Mouse (Mus musculus): ENCODE results near the gene Gm29735. TPM values are rescaled to one million over a fixed set of nuclear protein-coding genes. Genes with fewer than 3 reads are reported as not detected.
"Not testable (repeated sequence)": the region's sequence is repeated elsewhere in the genome, so short reads cannot be mapped to it uniquely, and the experiment has no call there.

Gm29735 gene
- polyA plus RNA-seq (2016; fragmentation: Nextera tagmentation; extraction: Ambion mirVana): not detected in 2 replicates

DNA sequence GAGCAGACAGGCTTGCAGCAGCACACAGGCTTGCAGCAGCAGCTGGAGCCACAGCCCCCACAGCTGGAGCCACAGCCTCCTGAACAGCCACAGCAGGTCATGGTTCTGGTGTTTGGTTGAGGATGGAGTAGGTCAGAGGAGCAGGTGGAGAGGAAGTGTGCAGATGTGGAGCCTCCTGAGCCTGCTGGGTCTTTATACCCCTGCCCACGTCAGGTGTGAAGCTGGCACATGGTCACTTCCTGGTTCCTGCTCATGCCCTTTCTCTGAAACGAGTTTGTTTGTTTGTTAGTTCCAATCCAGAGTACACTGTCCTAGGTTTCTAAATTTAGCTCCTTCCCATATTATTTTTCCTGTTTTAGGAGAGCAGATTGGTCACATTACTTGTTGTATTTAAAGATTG lies at the start of gene Gm29735:
Gene Gm29735 (minus strand): TSS at position 101 of the 400 bp plus-strand sequence.
- H3K9ac ChIP-seq (replicated peaks); H3K4me3 ChIP-seq (replicated peaks); H3K27me3 ChIP-seq; H3K4me2 ChIP-seq; H3K27ac ChIP-seq; H3K36me3 ChIP-seq; H3K9me3 ChIP-seq; H3K4me1 ChIP-seq (replicated peaks); ATAC-seq (ENCODE audit: insufficient number of reproducible peaks, insufficient read depth, low FRiP score, low TSS enrichment, low read depth): not testable (repeated sequence)
- WGBS: 32% methylated on average over 2 of the region's 2 CpGs

DNA sequence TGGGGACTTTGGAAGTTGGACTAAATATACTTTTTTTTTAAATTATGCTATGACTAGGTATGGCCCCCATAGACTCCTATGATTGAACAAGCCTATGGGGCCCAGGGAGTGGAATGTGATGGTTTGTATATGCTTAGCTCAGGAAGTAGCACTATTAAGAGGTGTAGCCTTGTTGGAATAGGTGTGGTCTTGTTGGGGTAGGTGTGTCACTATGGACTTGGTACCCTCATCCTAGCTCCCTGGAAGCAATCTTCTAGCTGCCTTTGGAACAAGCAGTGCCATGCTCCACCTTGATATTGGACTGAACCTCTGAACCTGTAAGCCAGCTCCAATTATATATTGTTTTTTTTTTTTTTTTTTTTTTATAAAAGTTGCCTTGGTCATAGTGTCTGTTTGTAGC lies 48.6 kb upstream of the Gm29735 start:
- no peak overlapping the region for H3K4me2 ChIP-seq
- no peak overlapping the region for H3K9ac ChIP-seq (replicated peaks)
- no peak for ATAC-seq (ENCODE audit: insufficient number of reproducible peaks, insufficient read depth, low FRiP score, low TSS enrichment, low read depth)
- no peaks in the 10 kb centered on the region for H3K9me3 ChIP-seq
- no peak overlapping the region for H3K4me3 ChIP-seq (replicated peaks)
- H3K27ac ChIP-seq: no peak overlapping the region
- no peaks in the 10 kb centered on the region for H3K36me3 ChIP-seq
- H3K4me1 ChIP-seq (replicated peaks): no peaks in the 10 kb centered on the region
- H3K27me3 ChIP-seq: no peaks in the 10 kb centered on the region; the same call in 1 of the 2 replicates

DNA sequence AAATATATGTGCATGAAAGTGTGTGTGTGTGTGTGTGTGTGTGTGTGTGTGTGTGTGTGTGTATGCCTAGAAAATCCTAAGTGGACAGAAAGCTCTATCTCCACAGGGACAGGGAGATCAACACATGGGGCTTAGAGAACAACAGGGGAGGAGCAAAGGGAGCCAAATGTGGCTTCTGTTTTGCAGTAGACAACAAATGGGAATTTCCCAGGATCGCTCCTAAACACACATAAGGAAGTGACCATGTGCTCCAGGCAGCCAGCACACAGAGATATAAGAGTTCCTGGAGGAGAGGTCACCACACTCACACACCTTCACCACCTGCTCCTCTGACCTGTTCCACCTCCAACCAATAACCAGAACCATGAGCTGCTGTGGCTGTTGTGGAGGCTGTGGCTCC lies 44.2 kb upstream of the Gm29735 start, which contains the start of gene Krtap5-3:
Gene Krtap5-3 (plus strand): TSS at position 301 of the 400 bp plus-strand sequence.
- Histone ChIP-seq H3K4me1 (replicated peaks) (no peaks in the 10 kb centered on the region), H3K27me3 (peaks cover 10% of the 10 kb centered on the region; the same call in 1 of the 2 replicates), H3K4me3 (replicated peaks) (no peak within 1 kb of the TSS), H3K9ac (replicated peaks) (no peak within 1 kb of the TSS), H3K27ac (no peak within 1 kb of the TSS), H3K4me2 (no peak within 1 kb of the TSS), H3K9me3 (no peaks in the 10 kb centered on the region), H3K36me3 (no peaks in the 10 kb centered on the region)
- ATAC-seq (ENCODE audit: insufficient number of reproducible peaks, insufficient read depth, low FRiP score, low TSS enrichment, low read depth): no peak
- whole genome bisulfite sequencing: 39% methylated on average over 1 of the region's 1 CpGs

DNA sequence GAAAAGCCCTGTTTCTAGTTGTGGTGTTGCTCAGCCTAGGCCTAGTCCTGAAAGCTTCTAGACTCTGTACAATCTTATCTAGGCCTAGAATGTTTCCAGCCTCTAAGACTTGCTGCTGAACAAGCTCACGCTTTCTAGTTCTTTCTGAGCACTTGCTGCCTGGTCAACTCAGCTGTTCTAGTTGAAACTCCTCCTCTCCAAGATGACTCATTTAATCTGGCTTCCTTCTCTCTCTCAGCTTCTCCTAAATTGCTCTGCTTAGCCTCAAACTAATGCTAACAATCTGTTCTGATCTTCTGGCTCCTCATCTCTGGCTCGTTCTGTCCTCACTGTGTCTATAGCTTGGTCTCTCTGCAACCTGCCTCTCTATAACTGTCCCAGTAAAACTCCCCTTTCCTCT lies 41.8 kb upstream of the Gm29735 start:
- H3K9me3 ChIP-seq: no peaks in the 10 kb centered on the region
- WGBS: 83% methylated on average over 2 of the region's 2 CpGs
- no peaks in the 10 kb centered on the region for H3K4me1 ChIP-seq (replicated peaks)
- no peak overlapping the region for H3K4me3 ChIP-seq (replicated peaks)
- ATAC-seq (ENCODE audit: insufficient number of reproducible peaks, insufficient read depth, low FRiP score, low TSS enrichment, low read depth): no peak
- no peaks in the 10 kb centered on the region for H3K36me3 ChIP-seq
- H3K27me3 ChIP-seq: peaks cover 10% of the 10 kb centered on the region; the same call in 1 of the 2 replicates
- H3K4me2 ChIP-seq: no peak overlapping the region
- H3K27ac ChIP-seq: no peak overlapping the region
- H3K9ac ChIP-seq (replicated peaks): no peak overlapping the region

DNA sequence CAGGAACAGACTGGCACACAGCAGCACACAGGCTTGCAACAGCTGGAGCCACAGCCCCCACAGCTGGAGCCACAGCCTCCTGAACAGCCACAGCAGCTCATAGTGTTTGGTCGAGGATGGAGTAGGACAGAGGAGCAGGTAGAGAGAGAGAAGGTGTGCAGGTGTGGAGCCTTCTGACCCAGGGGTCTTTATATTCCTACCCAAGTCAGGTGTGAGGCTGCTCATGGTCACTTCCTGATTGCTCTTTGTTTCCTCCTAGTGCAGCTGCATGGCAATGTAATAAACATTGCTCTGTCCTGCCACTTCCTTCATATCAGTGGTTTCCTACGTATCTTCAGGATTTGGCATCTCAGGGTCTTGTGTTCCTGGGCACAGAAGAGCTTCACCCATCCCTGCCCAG lies 33.4 kb upstream of the Gm29735 start, which contains the start of gene Gm10153:
Gene Gm10153 (minus strand): TSS at position 101 of the 400 bp plus-strand sequence.
- no peaks in the 10 kb centered on the region for H3K9me3 ChIP-seq
- WGBS: 48% methylated on average over 2 of the region's 2 CpGs
- no peaks in the 10 kb centered on the region for H3K4me1 ChIP-seq (replicated peaks)
- no peak within 1 kb of the TSS for H3K27ac ChIP-seq
- no peak within 1 kb of the TSS for H3K9ac ChIP-seq (replicated peaks)
- no peak for ATAC-seq (ENCODE audit: insufficient number of reproducible peaks, insufficient read depth, low FRiP score, low TSS enrichment, low read depth)
- H3K4me3 ChIP-seq (replicated peaks): no peak within 1 kb of the TSS
- no peak within 1 kb of the TSS for H3K4me2 ChIP-seq
- no peaks in the 10 kb centered on the region for H3K36me3 ChIP-seq
- peaks cover 7% of the 10 kb centered on the region; the same call in 1 of the 2 replicates for H3K27me3 ChIP-seq

DNA sequence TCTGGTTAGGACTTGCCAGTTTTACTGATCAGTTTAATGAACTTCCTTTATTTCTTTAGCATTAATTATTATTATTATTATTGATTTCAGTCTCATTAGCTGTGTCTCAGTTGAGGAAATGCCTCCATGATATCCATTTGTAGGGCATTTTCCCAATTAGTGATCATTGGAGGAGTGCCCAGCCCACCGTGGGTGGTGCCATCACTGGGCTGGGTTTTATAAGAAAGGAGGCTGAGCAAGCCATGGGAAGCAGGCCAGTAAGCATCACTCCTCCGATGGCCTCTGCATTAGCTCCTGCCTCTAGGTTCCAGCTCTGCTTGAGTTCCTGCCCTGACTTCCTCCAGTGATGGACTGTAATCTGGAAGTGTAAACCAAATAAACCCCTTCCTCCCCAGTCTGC lies 31.2 kb upstream of the Gm29735 start:
- ATAC-seq (ENCODE audit: insufficient number of reproducible peaks, insufficient read depth, low FRiP score, low TSS enrichment, low read depth): no peak
- no peak overlapping the region for H3K9ac ChIP-seq (replicated peaks)
- H3K4me2 ChIP-seq: no peak overlapping the region
- H3K9me3 ChIP-seq: no peaks in the 10 kb centered on the region
- peaks cover 7% of the 10 kb centered on the region; the same call in 1 of the 2 replicates for H3K27me3 ChIP-seq
- 81% methylated on average over 2 of the region's 2 CpGs for WGBS
- H3K4me3 ChIP-seq (replicated peaks): no peak overlapping the region
- no peak overlapping the region for H3K27ac ChIP-seq
- no peaks in the 10 kb centered on the region for H3K36me3 ChIP-seq
- no peaks in the 10 kb centered on the region for H3K4me1 ChIP-seq (replicated peaks)

DNA sequence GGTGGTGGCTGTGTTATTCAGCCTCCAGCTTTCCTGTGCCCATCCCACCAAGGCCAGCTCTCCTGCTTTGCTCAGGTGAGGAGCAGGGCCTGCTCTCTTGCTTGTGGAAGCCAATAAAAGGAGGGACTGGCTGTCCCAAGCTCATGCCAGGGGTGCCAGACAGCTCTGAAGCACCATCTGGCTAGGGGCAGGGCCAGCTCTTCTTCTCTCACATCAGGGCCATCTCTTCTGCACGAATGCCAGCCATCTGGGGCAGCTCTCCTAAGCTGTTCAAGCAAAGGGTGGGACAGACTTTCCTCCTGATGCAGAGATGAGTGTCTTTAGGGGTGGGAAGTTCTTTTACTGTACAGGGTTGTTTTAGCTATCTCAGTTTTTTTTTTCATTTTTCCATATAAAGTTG lies 24.1 kb upstream of the Gm29735 start:
- no peak overlapping the region for H3K9ac ChIP-seq (replicated peaks)
- H3K36me3 ChIP-seq: no peaks in the 10 kb centered on the region
- no peak overlapping the region for H3K4me2 ChIP-seq
- no peaks in the 10 kb centered on the region for H3K4me1 ChIP-seq (replicated peaks)
- H3K9me3 ChIP-seq: no peaks in the 10 kb centered on the region
- H3K4me3 ChIP-seq (replicated peaks): no peak overlapping the region
- 55% methylated on average over 1 of the region's 1 CpGs for WGBS
- H3K27me3 ChIP-seq: no peaks in the 10 kb centered on the region
- ATAC-seq (ENCODE audit: insufficient number of reproducible peaks, insufficient read depth, low FRiP score, low TSS enrichment, low read depth): no peak
- H3K27ac ChIP-seq: no peak overlapping the region

DNA sequence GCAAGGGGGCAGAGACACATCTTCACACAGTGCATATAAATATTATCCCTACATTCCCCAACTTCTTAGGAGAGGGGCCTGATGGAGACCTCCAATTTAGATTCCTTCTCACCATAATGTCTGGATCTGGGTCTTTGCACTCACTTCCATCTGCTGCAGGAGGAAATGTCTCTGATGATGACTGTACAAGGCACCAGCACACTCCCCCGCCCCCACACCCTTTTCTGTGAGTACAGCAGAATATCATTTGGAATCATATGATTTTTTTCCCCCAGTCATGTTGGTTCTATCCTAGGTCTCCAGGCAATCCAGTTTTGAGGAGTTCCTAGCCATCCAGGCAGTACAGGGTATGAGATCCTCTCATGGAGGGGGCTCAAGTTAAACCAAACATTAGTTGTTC lies 21.8 kb upstream of the Gm29735 start:
- Histone ChIP-seq H3K4me1 (replicated peaks) (no peaks in the 10 kb centered on the region), H3K4me3 (replicated peaks) (no peak overlapping the region), H3K4me2 (no peak overlapping the region), H3K27ac (no peak overlapping the region), H3K9ac (replicated peaks) (no peak overlapping the region), H3K9me3 (no peaks in the 10 kb centered on the region), H3K27me3 (no peaks in the 10 kb centered on the region), H3K36me3 (no peaks in the 10 kb centered on the region)
- no peak for ATAC-seq (ENCODE audit: insufficient number of reproducible peaks, insufficient read depth, low FRiP score, low TSS enrichment, low read depth)
- WGBS: 74% methylated on average over 1 of the region's 1 CpGs

DNA sequence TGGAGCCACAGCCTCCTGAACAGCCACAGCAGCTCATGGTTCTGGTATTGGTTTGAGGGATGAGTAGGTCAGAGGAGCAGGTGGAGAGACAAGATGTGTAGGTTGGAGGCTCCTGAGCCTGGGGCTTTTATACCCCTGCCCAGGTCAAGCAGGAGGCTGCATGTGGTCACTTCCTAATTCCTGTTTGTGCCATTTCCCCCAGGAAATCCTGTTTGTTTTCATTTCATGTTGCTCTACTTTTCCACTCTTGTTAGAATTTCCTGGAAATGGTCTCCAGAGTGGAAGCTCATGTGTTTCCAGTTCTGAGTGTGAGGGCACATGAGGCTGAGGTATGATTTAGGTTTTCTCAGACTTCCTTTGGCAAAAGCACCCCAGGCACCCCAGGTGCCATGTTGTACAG lies 19.0 kb upstream of the Gm29735 start, which contains the start of gene Krtap5-2:
Gene Krtap5-2 (minus strand): TSS at position 101 of the 400 bp plus-strand sequence.
- not testable (repeated sequence) for H3K4me2 ChIP-seq, H3K36me3 ChIP-seq

DNA sequence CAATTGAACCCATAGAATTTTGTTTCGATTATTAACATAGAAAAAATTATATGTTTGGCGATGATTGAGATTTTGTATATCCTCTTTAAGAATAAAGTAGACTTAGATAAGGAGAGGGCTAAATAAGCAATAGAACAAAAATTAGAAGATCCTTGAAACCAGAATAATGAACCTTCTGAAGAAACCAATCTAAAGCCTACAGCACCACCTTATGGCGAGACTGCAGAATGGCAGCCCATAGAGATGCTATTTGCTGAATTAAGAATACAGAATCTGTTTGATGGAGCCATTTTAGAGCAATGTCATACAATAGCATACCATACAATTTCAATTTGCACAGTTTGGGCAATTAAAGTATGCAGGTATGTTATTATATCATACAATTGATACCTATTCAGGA lies 12.9 kb upstream of the Gm29735 start:
- no peak for ATAC-seq (ENCODE audit: insufficient number of reproducible peaks, insufficient read depth, low FRiP score, low TSS enrichment, low read depth)
- no peaks in the 10 kb centered on the region for H3K36me3 ChIP-seq
- no peaks in the 10 kb centered on the region for H3K27me3 ChIP-seq
- WGBS: 47% methylated on average over 3 of the region's 3 CpGs
- H3K4me3 ChIP-seq (replicated peaks): no peak overlapping the region
- H3K9ac ChIP-seq (replicated peaks): no peak overlapping the region
- no peak overlapping the region for H3K27ac ChIP-seq
- no peak overlapping the region for H3K4me2 ChIP-seq
- H3K9me3 ChIP-seq: no peaks in the 10 kb centered on the region
- no peaks in the 10 kb centered on the region for H3K4me1 ChIP-seq (replicated peaks)

More for the DNA sequence above, 19.0 kb upstream of the Gm29735 start, which contains the start of gene Krtap5-2:
- not testable (repeated sequence) for H3K27me3 ChIP-seq; H3K9me3 ChIP-seq; H3K4me3 ChIP-seq (replicated peaks); H3K9ac ChIP-seq (replicated peaks); H3K27ac ChIP-seq; H3K4me1 ChIP-seq (replicated peaks); ATAC-seq (ENCODE audit: insufficient number of reproducible peaks, insufficient read depth, low FRiP score, low TSS enrichment, low read depth)

DNA sequence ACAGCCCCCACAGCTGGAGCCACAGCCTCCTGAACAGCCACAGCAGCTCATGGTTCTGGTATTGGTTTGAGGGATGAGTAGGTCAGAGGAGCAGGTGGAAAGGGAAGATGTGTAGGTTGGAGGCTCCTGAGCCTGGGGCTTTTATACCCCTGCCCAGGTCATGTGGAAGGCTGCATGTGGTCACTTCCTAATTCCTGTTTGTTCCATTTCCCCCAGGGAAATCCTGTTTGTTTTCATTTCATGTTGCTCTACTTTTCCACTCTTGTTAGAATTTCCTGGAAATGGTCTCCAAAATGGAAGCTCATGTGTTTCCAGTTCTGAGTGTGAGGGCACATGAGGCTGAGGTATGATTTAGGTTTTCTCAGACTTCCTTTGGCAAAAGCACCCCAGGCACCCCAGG lies 8.7 kb upstream of the Gm29735 start, which contains the start of gene Gm4553:
Gene Gm4553 (minus strand): TSS at position 101 of the 400 bp plus-strand sequence.
- H3K36me3 ChIP-seq; H3K9ac ChIP-seq (replicated peaks); ATAC-seq (ENCODE audit: insufficient number of reproducible peaks, insufficient read depth, low FRiP score, low TSS enrichment, low read depth); H3K27ac ChIP-seq; H3K4me1 ChIP-seq (replicated peaks); H3K4me2 ChIP-seq; H3K4me3 ChIP-seq (replicated peaks); H3K27me3 ChIP-seq; H3K9me3 ChIP-seq: not testable (repeated sequence)

DNA sequence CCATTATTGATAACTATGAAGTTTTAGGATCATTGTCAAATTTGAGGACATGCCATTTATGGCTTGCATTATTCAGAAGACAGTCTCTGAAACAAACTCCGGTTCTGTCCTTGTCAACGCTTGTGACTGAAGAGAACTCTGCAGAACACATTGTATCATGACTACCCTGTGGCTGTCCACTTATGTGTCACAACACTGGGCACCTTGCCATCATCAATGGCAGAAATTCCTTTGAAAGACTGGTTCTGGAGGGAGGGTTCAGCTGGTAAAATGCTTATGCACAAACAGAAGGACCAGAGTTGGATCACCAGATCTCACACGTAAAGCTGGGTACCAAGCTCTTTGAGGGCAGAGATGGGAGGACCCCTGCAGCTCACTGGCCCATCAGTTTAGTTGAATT lies 2.5 kb upstream of the Gm29735 start:
- H3K4me2 ChIP-seq: no peak overlapping the region
- peaks cover 3% of the 10 kb centered on the region; the same call in 1 of the 2 replicates for H3K27me3 ChIP-seq
- ATAC-seq (ENCODE audit: insufficient number of reproducible peaks, insufficient read depth, low FRiP score, low TSS enrichment, low read depth): no peak
- H3K4me1 ChIP-seq (replicated peaks): no peaks in the 10 kb centered on the region
- 90% methylated on average over 3 of the region's 3 CpGs for WGBS
- no peak overlapping the region for H3K27ac ChIP-seq
- H3K36me3 ChIP-seq: no peaks in the 10 kb centered on the region
- H3K4me3 ChIP-seq (replicated peaks): no peak overlapping the region
- no peak overlapping the region for H3K9ac ChIP-seq (replicated peaks)
- H3K9me3 ChIP-seq: no peaks in the 10 kb centered on the region
